Mouse (Mus musculus): ENCODE measurements at regions not wholly inside any gene's neighbourhood (a gene's known extent, or its start where the extent isn't known, plus 50 kb on each side); places are given as distances from the start of the nearest gene placed in this dataset.

DNA sequence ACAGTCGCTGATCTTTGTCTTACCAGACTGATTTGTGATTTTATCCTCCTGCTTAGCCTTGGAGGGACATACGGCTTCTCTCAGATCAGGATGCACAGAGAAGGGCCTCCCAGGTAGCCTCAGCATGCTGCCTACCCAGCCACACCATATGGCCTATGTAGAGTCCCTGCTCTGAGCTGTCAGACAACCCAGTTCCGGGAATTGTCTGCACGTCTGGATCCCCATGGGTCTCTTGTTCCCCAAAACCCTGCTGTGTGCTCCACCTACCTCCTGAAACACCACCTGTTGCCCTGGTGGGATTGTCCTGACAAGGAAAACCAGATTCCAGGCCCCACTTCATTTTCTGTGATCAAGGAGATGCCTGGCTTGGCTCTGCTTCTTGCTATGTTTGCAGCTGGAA, 64.1 kb upstream of the Acbd6 start:
- TF ChIP-seq CTCF (IDR thresholded peaks at IDR 0.05; ENCODE audit: low read depth): no peak
- no peak for TF ChIP-seq EP300 (IDR thresholded peaks at IDR 0.05; ENCODE audit: low read depth)
